In genomic region chr19:32210099-32210449, GRCm38 (mm10) we compare ENCODE assay signal across 8 mouse cellular contexts.
A peak's percentile ranks its signal among the peaks of the same experiment; 100 is the strongest.
DNase-seq lines count a peak whose midpoint lies in the region; ATAC-seq and TF ChIP-seq lines count a peak whose summit lies in the region.

No protein-coding gene starts in this region.

- TF ChIP-seq CTCF in G1E (IDR thresholded peaks at IDR 0.05; ENCODE audit: low read depth, low read length), result no peak

- H3K27me3 ChIP-seq in G1E (ENCODE audit: insufficient read depth, low read length), result no peaks in the 10 kb centered on the region
- no peaks in the 10 kb centered on the region for H3K27me3 ChIP-seq in heart, embryonic 12.5 days (replicated peaks)

- peak; percentile 56 for DNase-seq in CD4-positive, CD25-positive, alpha-beta regulatory T cell, adult 2 months (ENCODE audit: low read depth, low spot score)
- DNase-seq in G1E (ENCODE audit: low spot score), result no peak
- DNase-seq in kidney, postnatal 25 days, result peak; percentile 57 to 58
- DNase-seq in urinary bladder, postnatal 36 days (ENCODE audit: low spot score in 2 of 2), result no peak
- DNase-seq in urinary bladder, postnatal 14 days (ENCODE audit: low spot score), result no peak
- DNase-seq in urinary bladder, postnatal 4 days (ENCODE audit: low spot score in 2 of 2), result no peak

- peaks cover 28% of the 10 kb centered on the region for H3K36me3 ChIP-seq in G1E (replicated peaks)
- no peaks in the 10 kb centered on the region for H3K36me3 ChIP-seq in heart, embryonic 12.5 days

- H3K27ac ChIP-seq in heart, embryonic 12.5 days (ENCODE audit: poor library complexity, severe bottlenecking), result peak overlapping the region; percentile 78

- 9% methylated on average over 5 of the region's 5 CpGs for WGBS in heart, embryonic 12.5 days

- ATAC-seq in G1E (ENCODE audit: extremely low read depth, insufficient number of reproducible peaks, low FRiP score, poor library complexity, severe bottlenecking), result no peak
- peak; percentile 53; the same call in 1 of the 2 replicates for ATAC-seq in heart, embryonic 12.5 days (ENCODE audit: insufficient number of reproducible peaks, low FRiP score)
- peak; percentile 54 for ATAC-seq in megakaryocyte-erythroid progenitor cell, adult 5-6 weeks (replicated peaks; ENCODE audit: low FRiP score, low TSS enrichment, poor library complexity, severe bottlenecking)

- H3K9ac ChIP-seq in heart, embryonic 12.5 days, result peak overlapping the region; percentile 79

- H3K4me2 ChIP-seq in heart, embryonic 12.5 days, result peak overlapping the region; percentile 77

- H3K4me3 ChIP-seq in G1E (ENCODE audit: low read depth, low read length), result peak overlapping the region; percentile 74
- H3K4me3 ChIP-seq in heart, embryonic 12.5 days, result peak overlapping the region; percentile 57

- no peaks in the 10 kb centered on the region for H3K9me3 ChIP-seq in G1E (replicated peaks)
- H3K9me3 ChIP-seq in heart, embryonic 12.5 days (replicated peaks), result no peaks in the 10 kb centered on the region

- peaks cover 21% of the 10 kb centered on the region for H3K4me1 ChIP-seq in G1E (ENCODE audit: insufficient read depth, low read depth, low read length)
- peaks cover 21% of the 10 kb centered on the region for H3K4me1 ChIP-seq in heart, embryonic 12.5 days (replicated peaks)

Comparison
In these comparisons a context has a peak if more than half of its experiments do, and no peak if none do; other contexts are left out.
1. DNase-seq: peak in CD4-positive, CD25-positive, alpha-beta regulatory T cell, adult 2 months (single experiment) and kidney, postnatal 25 days (2 of 2); none in G1E (single experiment), urinary bladder, postnatal 36 days (0 of 2), urinary bladder, postnatal 14 days (single experiment) and urinary bladder, postnatal 4 days (0 of 2).